Mouse (Mus musculus): ENCODE measurements around the gene Gm45713.
A peak's percentile ranks its signal among the peaks of the same experiment; 100 is the strongest.

Gm45713 gene

DNA sequence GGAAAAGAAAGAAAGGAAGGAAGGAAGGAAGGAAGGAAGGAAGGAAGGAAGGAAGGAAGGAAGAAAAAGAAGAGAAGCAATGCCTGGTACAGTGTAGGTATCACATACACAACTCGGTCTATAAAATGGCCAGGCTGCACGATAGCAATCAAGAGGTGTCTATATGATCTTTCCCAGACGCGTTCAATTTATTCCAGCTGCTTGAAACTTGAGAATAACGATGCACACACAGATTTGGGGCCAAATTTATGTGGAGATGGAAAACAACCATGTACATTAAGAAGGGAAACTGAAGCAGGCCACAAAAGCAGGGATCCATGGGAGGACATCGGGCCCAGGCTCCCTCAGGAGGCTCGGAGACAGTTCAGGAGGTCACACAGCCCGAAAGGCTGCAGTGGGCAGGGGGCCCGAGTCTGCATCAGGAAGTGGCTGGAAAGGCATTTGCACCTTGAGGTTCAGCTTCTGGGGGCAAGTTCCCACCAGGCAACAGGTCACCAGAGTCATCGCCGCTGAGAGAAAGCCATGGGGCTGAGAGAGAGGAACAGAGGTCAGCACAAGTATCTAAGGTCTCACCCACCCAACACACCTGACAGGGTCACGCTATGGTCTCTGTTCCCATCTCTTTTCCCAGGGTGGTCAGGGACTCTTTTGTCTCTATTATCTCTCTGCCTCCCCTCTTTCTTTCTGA lies 43.1 kb downstream of the Gm45713 start:
- no peak for DNase-seq

DNA sequence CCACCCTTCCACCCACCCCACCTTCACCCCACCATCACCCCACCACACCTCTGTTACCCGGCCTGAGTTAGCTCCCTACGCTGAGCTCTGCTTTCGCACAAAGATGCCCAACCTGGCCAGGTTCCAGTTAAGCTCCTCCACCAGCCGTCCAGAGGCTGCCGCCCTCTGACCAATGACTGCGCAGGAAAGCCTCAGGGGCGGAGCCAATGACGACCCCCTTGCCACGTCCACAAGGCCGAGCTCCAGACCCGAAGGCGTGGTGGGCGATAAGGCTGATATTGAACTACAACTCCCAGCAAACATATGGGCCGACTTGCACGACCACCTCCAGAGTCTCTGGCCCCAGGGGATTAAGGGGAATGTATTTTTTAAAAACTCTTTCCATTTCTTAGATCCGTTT lies 44.0 kb downstream of the Gm45713 start, which contains the start of gene Rcn3:
TSS of gene Rcn3 (minus strand) at position 174 of the 400 bp plus-strand sequence.
- peak; percentile 56 to 57 for DNase-seq

DNA sequence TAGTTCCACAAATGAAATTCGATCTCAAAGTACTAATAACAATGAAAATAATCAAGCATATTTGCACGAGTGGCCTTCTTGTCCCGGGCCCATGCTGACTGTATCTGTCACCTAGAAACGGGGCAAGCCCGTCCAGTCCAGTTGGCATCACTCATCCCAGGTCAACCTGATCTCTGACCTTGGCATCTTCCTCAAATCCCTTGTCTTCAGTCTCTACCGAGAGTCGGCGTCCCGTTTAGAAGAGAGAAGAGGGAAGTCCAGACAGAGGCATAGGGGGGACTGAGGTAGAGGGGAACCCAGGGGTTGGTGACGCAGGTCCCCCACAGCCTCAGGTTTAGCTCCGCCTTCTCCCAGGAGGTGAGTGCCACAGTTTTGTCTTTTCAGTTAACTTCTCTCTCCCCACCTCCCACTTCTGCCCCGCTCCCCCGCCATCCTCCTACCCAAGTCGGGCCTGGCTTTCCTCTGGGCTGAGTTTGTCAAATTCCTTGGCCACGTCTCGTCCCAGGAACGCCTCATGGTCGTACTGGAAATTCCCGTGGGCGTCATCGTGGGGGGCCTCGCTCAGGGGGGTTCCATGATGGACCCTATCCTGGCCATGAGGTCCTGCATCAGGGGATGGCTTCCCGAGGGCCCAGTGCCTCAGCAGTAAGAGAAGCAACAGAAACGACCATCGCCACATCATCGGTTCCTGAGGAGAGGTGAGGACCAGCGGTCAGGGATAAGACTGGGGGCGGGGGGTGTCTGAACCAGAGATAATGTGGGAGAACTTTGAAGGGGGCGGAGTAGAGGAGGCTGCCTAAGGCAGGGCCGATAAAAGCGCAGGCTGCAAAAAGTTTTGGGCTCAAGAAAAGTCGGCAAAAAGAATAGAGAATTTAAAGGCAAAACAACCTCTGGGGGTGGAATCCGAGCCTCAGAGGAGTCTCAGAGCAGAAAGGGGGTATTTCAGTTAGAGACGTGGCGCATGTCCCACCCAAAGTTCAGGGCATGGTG lies 44.7 kb downstream of the Gm45713 start:
- no peak for DNase-seq

DNA sequence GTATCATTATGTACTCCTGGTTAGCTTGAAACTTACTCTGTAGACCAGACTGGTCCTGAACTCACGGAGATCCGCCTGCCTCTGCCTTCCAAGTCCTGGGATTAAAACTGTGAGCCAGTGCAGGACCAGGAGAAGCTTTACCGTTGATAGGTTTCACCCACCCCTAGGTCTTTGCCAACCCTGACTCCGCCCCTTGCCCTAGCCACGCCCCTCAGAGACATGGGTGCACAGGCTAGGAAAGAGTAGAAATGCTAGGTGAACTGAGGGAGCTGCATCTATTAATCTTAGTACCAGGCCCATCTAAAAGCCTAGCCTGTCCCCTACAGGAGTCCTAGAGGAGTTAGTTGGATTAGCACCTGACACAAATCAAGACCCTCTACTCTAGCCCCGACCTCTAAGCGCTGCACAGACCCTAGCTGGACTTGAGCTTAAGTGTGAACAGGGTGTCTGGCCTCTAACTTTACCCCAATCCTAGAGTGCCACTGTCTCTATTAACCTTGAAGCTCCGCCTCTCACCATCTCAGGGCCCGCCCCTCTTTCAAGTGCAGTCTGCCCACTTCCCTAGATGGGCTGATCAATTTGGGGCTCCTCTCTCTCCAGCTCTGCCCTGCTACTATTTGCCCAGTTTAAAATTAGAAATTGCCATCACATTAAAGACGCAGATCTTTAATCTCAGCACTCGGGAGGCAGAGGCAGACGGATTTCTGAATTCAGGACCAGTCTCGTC lies 45.6 kb downstream of the Gm45713 start:
- no peak for DNase-seq

DNA sequence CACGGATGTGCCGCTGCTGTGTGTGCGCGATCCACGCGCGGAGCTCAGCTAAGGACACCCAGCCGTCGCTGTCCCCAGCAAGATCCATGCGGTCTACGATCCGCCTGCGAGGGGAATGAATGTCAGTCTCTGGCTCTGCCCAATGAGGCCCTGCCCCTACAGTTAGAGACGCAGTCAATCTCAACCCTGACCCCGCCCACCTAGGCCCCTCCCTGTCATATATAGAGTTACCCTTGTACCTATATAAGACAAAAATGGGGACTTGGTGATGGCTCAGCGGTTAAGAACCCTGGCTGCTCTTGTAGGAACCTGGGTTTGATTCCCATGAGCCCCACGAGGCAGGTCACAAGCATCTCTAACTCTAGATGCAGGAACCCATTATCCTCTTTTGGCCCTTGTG lies 47.4 kb downstream of the Gm45713 start:
- DNase-seq, result no peak

DNA sequence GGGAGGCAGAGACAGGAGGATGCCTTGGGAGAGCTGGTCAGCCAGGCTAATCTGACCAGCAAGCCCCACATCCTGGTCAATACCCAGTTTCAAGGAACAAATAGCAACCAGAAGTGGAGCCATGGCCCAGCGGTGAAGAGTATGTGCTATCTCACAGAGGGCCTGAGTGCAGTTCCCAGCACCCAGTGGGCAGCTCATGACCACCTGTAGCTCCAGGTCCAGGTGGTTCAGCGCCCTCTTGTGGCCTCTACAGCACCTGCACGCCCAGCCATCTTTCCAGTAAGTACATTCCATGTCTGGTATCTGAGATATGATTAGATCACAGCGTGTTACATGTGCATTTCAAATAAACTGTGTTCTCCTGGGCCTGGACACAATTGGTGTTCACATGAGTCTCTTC lies 49.9 kb downstream of the Gm45713 start:
- no peak for DNase-seq

DNA sequence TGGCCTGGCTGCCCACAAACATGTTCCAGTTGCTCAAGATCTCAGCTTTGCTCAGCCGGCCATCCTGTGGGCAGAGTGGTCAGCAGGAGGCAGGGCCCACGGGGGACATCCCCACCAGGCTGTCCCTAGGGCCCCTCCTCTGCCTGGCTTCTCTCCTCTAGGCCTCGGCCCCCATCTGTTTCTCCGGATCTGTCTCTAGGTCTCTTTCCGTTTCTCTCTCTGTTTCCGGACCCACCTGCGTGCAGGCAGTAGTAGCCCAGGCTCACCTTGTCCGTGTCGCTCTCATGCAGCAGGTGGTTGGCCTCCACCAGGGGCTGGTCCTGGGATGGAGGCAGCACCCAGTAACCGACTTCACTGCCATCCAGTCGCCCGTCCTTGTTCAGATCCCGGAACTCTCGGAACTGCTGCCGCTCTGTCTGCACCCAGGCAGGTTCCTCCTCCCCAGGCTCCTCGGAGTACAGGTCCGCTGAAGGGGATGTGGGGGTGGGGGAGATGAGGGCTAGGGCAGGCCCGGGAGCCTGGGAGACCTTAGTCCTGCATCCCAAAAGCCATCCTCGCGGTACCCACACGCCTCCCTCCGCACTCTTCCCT lies 52.6 kb downstream of the Gm45713 start:
- DNase-seq, result no peak

DNA sequence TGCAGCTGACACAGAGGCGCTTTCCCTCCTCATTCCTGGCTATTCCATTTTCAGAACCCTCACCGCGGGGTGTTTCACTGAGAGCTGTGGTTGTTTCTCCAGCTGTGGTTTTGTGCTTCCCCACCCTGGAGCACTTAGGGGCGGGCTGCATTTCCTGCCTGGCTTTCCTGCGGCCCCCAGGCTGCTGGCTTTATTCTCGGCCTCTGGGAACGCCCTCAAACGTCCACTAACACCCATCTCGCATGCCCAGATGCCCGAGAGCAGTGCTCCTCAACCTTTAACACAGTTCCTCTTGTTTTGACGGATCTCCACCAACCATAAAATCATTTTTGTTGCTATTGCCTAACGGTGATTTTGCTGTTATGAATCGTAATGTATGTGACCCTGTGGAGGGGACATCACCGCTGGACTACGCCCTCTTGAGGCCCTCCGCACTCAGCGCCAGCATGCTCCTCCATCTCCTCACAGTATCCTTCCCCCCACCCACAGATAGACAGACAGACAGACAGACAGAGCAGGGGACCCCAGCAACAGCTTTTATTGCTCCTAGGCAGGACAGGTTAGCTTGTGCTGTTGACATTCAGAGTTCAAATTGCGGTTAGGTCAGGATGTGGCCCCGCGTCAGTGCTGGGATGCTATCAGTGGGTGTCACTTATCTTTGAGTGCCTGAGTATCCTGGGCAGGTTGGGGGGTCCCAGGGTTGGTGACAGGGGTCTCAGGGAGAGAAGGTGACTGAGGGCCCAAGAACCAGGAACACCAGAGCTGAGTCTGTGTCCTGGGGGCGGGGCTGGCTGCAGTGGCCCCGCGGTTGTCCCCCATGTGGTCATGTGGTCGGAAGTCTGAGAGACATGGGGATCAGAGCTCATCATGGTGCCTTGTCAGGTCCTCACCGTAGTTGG lies 53.4 kb downstream of the Gm45713 start:
- DNase-seq, result no peak

DNA sequence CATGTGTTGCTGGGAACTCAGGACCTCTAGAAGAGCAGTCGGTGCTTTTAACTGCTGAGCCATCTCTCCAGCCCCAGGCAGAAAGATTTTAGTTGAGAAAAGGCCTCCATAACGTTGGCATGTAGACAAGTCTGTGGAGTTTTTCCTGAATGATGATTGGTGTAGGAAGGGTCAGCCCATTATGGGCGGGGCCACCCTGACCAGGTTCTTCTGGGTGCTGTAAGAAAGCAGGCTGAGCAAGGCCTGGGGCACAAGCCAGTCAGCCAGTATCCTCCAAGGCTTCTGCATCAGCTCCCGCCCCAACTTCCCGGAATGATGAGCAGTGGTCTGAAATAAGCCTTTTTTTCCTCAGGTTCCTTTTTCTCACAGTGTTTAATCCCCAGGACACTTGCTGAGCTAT lies 55.0 kb downstream of the Gm45713 start:
- no peak for DNase-seq

DNA sequence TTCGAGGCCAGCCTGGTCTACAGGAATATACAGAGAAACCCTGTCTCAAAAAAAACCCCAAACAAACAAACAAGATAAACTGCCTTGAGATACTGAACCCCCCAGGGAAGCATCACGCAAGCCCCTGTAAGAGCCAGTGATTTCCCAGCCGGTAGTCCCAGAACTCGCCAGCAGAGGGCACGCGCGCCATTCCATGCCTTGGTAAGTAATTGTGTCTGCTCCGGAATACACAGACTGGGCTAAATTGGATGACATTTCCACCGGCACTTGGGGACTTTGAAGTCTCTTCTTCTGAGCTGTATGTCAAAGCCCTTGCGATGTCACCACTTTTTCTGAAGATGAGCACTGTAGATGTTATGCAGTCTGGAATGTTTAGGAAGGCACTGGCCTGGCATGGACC lies 56.2 kb downstream of the Gm45713 start:
- peak; percentile 84 to 94 for DNase-seq

DNA sequence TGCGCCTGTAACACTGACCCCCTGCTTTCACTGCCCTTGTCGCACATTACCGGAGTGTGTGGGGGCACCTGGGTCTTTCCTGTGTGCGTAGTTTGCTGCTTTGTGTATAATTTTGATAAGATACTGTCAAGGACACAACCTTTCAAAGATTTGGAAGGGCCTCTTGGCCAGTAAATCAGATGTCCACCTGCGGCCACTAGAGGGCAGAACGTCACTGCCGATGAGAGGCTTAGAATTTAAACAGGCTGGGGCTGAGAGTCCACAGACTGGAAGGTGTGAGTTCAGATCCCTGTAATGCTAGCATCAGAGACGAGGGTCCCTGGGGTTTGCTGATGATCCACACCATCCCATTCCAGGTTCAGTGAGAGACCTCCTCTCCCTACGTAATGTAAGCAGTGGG lies 57.5 kb downstream of the Gm45713 start:
- peak; percentile 63 to 81 for DNase-seq

DNA sequence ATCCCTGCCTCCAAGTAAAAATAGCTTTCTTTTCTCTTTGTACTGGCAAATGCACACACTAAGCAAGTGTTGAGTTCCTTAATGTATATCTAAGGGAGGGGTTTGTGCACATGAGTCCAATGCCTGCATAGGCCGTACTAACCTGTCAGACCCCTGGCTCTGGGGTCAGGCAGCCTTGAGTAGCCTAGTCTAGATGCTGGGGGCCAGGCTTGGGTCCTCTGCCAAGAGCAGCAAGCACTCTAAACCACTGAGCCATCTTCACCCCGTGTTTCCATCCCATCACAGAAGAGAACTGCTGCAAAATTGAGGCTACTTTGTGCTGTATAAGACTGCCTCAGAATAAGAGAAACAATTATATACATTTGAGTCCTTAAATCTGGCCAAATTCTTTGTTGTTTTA lies 58.2 kb downstream of the Gm45713 start:
- no peak for DNase-seq

DNA sequence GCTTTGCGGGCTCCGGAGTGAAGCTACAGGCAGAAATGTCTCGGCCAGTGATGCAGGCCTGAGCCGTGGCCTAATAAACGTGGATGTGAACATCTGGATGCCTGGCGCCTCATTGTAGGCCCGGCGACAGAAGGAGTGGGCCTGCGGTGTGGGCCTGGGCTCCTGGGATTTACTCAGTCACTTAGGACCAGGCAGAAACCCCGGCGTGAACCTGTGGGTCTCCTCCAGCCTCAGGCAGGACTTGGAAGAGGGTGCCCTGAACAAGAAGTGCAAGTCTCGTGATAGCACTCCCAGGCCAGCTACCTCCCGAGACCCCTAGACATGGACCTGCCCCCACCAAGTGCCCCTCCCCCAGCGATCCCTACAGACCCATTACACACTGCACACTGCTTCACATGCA lies 58.7 kb downstream of the Gm45713 start:
- no peak for DNase-seq

DNA sequence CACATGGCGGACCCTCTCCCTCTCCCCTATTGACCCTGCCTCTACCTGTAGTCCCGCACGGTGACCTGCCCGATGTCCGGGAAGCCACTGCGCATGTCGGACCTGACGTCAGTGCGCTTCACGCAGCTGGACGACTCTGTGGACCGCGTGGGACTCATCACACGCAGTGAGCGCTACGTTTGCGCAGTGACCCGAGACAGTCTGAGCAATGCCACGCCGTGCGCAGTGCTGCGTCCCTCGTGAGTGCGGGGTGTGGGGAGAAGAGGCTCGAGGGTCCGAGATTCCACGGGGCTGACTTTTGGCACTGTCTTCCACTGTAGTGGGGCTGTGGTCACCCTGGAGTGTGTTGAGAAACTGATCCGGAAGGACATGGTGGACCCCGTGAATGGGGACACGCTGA lies 59.5 kb downstream of the Gm45713 start:
- no peak for DNase-seq

All from kidney, adult 8-10 months (tissue).